Mouse (Mus musculus) thymus, postnatal 25 days (tissue): ENCODE results near the gene Ccser1.
A peak's percentile ranks its signal among the peaks of the same experiment; 100 is the strongest.

Experiments
- DNase-seq: peaks from one replicate; pipeline ENCODE4 v3.0.0; 2022

The Ccser1 gene

DNA sequence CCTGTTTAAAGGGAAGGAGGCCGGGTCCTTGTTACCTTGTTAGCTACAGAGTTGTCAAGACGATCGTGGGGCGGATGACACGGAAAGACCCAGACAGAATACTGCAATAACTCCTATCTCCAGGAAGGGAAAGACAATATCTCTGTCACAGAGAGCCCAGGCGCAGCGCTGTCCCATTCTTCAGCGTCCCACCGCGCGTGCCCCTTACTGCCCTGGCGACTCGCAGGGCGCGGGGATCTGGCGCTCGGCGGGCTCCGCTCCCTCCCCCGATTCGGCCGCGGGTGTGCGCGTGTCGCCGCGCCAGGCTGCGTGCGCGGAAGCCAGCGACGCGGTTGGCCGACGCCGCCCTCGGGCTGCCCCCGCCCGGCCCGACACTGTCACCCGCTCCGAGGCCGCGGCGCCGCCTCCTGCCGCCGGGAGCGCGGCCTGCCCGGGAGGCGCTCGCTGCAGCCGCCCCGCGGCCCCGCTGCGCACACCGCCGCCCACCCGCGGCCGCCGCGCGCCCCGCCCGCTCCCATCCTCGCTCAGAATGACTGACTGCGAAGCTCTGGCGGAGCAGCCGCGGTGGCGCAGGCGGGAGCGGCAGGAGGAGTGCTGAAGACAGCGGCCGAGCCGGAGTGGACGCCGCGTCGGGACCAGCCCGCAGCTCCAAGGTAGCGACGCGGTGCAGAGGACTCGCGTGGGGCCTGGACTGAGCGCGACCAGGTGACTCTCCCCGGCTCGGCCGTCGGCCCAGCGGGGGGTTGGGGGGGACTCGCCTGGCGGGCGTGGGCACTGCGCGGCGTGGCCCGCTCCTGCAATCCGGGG, at the start of gene Ccser1:
Gene Ccser1 (plus strand): TSS at position 376 of the 807 bp plus-strand sequence.
- DNase-seq: peak; percentile 53

DNA sequence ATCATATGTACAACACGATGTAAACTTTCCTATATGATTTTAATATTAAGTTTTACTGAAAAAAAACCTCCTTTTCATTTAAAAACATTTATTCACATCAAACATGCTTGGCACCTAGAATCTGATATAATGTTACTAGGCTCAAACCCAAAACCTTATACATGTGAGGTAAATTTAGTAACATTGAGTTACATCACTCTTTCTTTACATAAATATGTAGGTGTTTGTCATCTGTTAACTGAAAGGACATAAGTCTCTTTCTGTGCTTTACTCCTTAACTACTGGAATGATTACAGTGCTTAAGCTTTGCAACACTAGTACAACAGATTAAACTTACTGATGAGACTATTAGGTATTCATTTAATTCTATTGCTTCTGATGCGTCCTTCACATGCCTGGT, 43.7 kb upstream of the Ccser1 start:
- no peak for DNase-seq

DNA sequence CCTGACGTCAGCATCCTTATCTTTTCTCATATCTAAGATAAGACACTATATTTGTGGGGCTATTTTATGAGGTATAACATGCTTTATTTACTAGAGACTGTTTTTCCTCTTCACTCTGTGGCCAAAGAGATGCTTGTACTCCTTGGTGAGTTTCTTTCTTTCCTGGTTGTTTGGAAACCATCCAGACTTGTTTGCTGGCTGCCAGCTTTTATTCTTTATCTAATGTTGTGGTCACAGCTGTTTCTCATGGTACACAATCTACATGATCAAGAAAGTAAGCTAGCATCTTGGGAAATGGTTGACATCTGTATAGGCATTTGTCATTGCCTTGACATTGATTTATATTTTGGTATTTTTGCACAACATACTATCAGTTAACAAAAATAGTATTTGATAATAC, 37.1 kb upstream of the Ccser1 start:
- DNase-seq: no peak

DNA sequence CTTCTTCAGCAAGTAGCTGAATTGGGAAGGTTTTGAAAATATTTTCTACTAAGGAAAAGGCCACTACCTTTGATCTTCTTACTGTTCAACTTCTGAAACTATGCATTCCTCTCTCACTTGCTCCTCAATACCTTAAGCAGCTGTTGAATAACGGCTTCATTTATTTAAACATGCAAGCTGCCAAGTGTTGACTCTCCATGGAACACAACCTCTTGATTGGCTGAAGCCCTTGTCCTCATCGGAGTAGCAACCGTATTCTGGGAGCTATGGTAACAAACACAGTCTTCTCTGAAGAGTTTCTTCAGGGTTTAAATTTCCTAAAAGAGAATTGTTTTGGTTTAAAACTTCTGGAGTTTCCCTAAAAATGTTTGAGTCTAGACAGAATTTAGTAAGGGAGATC, 27.2 kb upstream of the Ccser1 start:
- no peak for DNase-seq

DNA sequence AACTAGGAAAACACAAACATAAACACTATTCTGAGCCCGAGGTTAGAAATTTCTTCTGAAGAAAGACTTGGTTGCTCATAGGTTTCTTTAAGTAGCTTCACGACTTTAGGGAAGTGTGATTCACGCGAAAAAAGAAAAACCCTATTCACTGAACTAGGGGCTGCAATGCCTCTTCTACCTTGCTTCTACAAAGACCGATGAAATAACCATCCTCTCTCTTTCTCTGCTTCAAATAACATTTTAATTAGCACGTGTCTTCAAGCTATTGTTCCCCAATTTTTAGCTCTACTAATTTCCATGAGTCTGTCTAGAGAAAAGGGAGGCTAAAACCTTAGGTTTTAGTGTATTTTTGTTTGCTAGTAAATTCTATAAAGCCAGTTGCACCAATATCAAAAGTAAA, 25.5 kb upstream of the Ccser1 start:
- DNase-seq: no peak

DNA sequence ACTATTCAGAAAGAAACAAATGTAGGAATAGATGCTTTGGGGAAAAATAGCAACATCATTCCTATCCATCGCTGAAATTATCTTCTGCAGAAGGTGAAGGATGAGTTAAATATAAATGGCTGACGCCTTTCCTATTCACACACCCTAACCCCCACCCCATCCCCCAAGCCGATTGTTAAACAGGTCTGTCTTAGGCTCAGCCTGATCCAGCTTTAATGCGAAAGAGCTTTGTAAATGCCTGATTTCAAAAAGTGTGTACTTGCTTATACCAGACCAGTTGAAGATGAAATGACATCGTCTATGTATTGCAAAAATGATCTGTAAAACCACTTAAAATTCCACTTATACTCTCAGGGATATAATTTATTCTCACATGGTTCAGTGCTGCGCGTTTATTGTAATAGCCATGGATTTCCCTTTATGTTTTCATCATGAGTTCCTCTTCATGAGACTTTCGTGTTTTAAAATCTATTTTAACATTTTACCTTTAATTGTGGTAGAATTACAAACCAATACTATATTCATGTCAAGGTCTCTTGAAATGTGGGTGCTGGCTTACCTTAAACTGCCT, 25.0 kb upstream of the Ccser1 start:
- DNase-seq: no peak

DNA sequence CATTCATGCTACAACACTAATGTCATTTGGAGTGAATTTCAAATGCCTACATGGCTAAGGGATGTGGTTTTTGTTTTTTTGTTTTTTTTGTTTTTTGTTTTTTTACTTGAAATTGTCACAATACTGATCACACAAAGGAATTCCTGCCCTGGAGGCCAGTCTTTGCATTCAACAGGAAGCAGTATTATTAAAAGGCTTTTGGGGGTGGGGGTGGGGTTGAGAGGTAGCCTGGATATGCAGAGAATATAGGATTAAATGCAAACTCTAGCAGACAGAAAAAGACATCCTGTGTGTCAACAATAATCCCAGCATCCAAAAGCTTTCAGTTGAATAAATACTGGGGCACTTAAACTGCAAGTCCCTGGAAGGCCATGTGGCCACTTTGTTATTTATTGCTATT, 24.4 kb upstream of the Ccser1 start:
- DNase-seq: no peak

DNA sequence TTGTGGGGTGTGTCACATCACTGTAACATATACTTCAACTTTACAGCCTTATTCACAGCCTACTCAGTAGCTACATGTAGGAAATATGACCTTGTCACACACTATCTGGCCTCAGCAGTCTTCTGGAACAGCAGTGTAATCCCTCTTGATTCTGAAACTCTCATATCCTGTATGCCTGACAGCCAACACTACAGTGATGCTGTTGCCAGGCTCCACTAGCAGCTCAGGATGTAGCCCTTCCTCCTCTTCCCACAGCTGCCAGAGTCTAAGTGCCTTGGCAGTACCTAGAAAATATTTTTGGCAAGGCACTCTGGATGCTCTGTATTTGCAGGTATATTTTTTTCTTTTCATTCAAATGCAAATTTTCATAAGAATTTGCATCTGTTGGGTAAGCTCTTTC, 18.0 kb upstream of the Ccser1 start:
- DNase-seq: no peak

DNA sequence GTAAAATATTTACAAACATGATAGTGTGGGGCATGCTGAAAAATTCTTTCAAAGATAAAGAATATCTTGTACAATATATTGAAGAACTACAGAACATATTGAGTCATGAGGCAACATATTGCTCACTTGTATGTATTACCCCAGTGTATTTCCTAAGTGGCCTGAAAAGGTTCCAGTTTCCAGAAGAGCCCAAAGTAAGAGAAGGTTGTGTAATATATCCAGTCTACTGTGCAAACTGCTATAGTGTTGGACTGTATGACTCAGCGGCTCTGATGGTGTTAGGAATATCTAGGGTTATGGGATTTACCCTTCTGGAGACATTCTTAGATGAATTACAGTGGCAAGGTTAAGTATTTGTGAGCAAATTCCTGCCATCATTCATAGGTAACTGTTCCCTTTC, 13.2 kb upstream of the Ccser1 start:
- DNase-seq: no peak

DNA sequence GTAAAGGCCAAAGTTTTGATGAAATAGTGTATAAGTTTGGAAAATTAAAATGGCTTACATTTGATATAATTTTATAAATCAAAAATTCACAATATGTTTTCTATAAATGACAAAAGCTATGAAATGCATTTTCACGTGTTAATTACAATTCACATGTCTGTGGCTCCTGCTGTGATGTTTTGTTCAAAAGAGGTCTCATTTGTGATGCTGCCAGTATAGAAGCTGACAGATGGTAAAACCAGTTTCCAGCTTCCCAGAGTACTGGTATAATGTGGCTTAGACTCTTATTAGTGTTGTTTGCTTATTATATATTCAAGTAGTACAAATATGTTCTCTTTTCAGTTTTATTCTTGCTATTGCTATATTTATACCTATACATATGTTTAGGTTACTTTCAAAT, 4.0 kb upstream of the Ccser1 start:
- DNase-seq: no peak

DNA sequence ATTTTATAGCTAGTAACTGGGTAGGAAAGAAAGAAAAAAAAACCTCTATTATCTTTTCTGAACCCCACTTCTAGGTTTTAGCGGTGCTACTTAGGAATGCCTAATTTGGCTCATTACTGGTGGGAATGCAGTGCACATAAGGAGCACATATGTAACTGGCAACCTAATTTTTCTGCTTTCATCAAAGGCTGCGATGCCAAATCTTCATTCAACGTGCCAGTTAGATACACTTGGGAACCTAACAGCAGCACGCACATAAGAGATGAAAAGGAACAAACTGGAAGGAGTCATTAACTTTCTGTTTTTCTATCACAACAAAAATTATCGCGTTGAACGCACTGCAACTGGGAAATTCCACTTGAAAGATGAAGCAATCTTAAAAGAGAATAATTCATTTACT, 2.6 kb upstream of the Ccser1 start:
- no peak for DNase-seq

DNA sequence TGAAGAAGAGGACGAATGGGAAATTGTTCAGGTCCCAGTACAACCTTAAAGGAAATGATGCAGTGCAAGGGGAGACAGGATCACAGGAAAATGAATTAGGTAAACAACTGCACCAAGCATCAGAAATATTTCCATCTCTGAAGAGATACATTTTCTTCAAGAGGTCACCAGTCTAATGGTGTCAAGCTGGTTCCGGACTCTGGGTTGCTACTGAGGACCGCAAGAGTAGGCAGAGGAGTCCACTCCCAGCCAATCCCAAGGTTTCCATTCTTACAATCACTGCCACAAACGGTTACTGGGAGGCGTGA, 529 bp upstream of the Ccser1 start:
- DNase-seq: no peak

DNA sequence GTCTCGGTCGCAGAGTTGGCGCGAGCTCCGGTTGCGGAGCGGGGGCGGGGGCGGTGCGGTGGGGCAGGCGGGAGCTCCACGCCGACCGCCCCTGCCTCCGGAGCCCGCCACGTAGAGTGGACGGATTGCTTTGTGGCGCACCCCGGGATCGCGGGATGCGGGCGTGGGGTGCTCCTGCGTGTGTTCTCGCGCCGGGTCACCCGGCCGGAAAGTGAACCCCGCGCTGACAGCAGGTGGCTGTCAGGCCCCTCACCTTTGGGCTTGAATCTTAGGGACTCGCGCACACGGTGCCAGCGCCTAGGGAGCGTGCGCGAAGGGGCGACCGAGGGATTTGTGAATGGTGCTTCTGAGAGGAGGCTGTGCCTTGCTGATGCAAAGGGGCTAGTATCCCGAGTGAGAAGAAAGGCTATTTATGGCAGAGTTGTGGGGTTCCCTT, 650 bp downstream of the Ccser1 start:
- peak; percentile 21 for DNase-seq

DNA sequence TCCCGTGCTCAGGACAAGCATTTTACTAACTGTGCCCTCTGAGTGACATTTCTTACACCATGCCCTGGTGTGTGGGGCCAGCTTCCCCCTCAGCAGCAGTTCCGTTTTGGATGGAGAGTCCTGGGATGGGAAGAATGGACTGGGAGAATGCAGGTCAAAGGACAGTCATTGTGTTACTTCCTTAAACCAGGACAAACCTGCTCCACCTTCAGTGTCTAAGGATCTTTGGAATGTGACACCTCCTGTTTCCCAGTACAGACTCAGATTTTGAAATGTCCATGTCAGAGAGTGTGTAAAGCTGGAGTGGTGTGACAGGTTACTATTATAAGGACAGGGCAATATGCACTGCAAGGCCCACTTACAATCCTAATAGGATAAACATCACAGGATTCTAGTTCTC, 8.9 kb downstream of the Ccser1 start:
- DNase-seq: no peak

DNA sequence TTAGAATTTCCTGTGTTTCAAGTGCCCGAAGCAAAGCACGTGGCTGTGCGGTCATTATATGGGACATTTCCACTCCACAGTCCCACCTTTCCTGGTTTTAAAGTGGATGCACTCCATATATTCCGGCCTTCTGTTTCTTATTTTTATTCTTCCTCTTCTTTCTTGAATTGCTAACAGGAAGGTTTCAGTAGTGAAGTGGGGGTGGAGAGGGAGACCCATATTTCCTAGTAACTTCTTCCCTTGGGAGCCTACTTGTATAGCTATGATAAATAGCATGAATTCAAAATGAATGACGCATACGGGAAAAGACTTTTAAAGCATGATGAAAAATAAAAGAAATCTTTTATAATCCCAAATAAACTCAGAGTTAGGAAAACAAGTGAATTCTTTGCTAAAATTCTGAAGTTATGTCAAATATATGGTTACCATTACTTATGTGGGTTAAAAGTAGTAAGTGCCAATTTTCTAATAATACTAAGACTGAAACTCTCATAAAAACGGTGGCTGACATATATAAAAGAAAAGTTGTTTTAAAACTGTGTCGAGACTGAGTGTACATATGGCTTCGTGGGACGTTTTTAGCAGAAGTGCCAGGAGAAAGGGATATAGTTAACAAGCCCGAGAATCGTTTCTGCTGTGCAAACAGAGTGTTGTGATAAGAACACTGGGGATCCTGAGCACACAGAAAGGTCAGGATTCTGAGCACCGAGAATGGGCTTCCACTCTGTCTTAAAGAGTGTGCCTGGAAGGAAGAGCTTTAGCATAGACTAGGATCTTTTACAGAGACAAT, 11.7 kb downstream of the Ccser1 start:
- no peak for DNase-seq

DNA sequence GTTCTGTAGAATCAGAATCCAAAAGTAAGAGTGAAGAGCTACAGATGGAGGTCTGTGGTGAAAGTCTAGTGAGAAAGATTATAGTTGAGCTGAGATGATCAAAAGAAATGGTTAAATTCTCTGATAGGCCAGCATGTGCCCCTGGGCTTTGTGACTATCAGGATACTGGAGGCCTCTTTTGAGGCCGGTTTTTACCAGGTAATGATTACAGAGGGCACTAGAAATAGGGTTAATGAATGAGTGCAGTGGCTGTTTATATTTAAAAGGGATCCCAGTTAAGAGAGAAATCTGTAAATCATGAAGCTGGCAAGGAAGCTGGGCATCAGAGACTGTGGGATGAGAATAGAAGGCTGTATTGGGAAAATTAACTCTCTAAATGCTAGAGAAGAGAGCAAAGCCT, 23.2 kb downstream of the Ccser1 start:
- no peak for DNase-seq

DNA sequence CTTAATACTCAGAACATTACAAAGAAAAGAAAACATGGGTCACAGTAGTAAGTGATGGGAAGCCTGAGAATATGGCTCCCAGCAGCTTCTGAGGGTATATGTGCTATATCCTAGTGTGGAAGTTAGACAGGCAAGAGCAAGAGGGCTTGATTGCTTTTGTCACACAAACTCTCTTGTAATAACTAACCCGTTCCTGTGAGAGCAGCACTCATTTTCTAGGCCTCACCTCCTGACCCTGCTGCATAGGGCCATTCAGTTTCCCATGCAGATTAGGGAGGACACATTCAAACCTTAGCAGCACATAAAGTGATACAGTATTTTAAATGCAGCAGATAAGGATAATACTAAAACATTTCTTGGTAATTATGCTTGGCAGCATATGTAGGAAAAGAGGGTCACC, 25.9 kb downstream of the Ccser1 start:
- DNase-seq: no peak

DNA sequence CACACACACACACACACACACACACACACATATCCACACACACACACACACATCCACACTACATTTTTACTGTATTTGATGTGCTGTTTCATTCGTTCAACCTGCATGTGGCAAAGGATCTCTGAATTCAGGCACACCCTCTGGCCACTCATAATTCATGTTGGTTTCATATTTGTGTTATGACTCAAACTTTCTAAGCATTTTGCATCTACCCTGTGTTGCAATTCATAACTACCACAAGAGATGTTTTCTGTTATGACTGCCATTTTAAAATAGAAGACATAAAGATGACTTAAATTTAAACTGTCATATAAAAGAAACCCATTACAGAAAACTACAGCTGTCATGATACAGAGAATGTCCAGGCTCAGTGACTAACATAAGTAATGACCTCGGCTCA, 26.5 kb downstream of the Ccser1 start:
- DNase-seq: no peak

DNA sequence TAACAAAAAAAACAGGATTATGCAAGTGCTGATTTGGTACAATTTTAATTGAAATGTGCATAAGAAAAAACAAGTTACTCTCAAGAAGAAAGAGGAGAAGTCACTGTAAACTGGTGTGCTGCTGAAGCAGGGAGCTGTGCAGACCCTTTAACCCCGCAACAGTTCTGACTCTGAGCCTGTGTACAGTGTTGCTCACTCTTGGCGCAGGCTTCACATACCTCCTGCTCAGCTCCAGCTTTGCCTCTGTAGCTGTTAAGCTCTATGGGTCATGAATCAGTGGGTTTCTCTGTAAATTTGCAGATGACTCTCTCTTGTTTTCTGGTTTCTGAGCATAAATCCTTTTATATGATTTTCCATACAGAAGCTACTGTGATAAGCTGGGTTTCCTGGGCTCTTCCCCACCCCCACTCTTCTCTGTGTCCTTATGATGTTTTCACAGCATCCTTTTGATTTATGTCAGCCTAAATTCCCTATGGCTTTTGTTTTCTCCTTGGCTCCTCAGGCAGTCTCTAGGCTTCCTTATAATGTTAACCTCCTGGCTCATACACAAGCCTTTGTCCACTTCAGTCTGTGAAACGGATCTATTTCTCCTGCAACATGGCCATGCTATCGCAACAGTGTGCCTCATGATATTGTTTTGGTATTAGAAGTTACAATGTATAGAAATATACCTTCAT, 30.1 kb downstream of the Ccser1 start:
- DNase-seq: no peak

DNA sequence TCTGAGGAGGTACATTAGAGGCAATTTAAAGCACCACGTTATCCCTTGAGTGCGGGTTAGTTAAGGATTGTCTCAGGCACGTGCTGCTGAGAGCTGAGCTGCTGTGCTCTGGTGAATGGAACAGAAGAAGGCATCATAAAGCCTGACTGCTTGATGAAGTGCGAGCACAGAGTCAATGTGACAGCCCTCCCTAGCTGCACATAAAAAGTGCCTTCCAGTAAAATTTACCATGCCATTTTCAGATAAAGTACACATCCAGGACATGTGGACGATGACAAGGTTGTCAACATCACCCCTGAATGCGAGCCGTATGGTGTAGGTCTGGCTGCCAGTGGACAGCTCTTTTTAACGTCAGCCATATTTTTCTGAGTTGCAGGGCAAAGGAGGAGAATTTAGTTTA, 35.6 kb downstream of the Ccser1 start:
- no peak for DNase-seq

DNA sequence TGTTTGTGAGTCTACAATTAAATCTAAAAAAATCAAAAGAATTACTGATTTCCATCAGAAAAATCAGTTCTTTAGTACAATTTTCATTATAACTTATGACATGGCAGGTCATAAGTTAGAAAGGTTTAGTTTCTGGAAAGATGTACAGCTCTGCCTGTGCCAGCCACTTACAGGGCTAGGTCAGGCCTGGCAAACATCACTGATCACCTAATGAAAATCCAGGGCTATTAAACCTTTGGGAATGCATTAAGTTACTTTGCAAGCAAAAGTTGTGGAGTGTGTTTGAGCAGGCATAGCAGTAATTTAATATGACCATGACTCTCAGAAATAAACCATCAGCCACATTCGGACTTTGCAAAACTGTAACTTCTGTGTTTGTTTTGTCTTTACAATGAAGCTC, 36.4 kb downstream of the Ccser1 start:
- no peak for DNase-seq

DNA sequence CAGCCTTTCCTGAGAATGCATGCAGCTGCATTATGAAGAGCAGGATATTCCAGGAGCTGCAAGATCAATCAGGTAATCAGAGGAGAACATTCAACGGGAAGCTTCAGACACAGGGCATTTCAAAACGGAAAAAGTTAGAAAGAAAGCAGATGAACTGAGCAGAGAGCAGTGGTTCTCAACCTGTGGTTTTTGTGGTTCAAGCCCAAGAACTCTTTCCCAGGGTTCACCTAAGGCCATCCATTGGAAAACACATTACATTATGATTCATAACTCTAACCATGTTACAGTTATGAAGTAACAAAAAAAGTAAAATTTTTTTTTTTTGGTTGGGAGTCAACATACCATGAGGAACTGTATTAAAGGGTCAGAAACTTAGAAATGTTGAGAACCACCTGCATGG, 37.6 kb downstream of the Ccser1 start:
- no peak for DNase-seq

DNA sequence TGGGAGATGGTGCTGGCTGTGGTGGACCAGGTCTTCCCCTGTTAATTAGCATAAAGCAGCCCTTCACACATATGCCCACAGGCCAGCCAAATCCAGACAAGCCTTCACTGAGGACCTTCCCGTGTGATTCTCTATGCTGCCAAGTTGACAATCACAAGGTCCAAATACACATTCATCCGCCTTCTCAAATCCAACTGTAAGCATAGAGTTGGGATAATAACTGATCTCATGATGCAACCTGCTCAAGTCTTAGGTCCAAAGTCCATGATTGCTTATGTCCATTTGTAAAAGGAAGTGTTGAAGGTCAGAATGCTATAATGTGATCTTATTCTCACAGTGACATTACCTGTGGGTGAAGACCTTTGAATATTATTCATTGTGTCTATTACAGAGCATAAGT, 43.4 kb downstream of the Ccser1 start:
- no peak for DNase-seq

DNA sequence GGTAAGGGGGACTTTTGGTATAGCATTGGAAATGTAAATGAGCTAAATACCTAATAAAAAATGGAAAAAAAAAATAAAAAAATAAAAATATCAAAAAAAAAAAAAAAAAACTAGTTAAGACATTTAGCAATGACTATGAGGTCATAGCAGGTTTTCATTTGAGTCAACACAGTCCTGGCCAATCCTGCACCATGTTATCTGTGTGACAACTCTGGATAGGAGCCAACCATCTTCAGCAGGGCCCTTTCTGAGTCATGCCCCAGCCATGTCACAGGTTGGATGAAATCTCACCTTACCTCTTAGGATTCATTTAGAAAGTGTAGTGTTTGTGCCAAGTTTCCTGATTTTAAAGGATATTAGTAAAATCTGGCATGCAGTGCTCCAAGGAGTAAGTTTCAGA, 45.2 kb downstream of the Ccser1 start:
- DNase-seq: no peak
